Mouse (Mus musculus): ENCODE measurements at regions not wholly inside any gene's neighbourhood (a gene's known extent, or its start where the extent isn't known, plus 50 kb on each side); places are given as distances from the start of the nearest gene placed in this dataset.

GRCm38 (mm10) chr11:18266161-18266560 is 312.5 kb upstream of the Etaa1 start:
- TF ChIP-seq CTCF (IDR thresholded peaks at IDR 0.05) (no peak), POLR2A (IDR thresholded peaks at IDR 0.05; ENCODE audit: insufficient read depth, low read depth, low read length) (no peak)
